Mouse (Mus musculus) T-cell, adult 2 months (primary cell): ENCODE results near the gene 2900026A02Rik.

Source experiments
- DNase-seq: peaks from one replicate; pipeline ENCODE4 v3.0.0; 2022; ENCODE audit warnings: low spot score

Gene 2900026A02Rik

DNA sequence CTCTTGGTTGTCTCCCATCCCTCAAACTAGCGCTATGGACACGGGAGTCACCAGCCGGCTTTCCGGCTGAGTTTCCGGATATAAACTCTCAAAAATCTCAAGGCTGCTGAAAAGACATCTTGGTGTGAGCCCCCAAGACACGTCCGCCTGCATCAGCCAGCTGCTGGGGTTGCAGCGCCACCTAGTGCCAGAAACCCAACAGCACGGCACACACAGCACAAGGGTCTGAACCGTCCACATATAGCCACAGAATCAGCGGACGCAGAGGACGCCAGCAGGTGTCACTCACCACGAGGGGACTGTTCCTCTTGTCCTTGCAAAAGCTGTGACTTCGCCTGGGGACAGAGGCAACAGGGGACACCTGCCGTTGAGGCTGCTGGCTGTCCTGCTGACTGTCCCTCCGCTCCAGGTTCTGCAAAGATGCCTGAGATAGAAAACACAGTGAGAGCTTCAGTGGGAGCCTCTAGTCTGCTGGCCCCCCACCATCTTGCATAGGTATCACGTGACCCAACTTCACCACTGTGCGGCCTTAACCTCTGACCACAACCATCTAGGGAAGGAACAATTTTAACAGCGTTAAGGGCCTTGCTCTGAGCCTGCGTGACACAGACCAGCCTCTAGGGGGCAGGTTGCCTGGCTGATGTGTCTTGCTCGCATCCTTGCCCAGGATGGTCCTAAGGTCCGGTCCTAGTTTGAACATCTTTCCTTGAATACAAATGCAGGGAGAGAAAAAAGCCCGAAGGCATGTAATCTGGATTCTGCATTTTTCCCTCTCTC, 45.9 kb downstream of the 2900026A02Rik start:
- no peak for DNase-seq

DNA sequence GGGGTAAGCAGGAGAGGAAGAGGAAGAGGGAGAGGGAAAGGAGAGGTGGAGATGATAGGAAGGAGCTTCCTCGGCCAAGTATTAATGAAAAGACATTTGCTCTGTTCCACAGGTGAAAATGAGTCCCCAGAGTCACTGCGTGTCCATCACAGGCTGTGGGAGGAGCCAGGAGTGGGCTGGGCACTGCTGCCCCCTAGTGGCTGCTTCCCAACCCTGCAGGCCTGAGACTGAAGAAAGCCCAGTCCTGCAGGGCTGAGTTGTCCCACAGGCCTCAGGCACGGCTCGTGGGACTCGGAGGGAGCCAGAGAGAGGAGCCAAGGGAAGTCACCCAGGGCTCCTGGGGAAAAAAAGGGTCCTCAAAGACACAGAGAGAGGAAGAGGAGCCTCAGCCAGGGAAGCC, 47.7 kb downstream of the 2900026A02Rik start:
- peak; percentile 33 for DNase-seq

DNA sequence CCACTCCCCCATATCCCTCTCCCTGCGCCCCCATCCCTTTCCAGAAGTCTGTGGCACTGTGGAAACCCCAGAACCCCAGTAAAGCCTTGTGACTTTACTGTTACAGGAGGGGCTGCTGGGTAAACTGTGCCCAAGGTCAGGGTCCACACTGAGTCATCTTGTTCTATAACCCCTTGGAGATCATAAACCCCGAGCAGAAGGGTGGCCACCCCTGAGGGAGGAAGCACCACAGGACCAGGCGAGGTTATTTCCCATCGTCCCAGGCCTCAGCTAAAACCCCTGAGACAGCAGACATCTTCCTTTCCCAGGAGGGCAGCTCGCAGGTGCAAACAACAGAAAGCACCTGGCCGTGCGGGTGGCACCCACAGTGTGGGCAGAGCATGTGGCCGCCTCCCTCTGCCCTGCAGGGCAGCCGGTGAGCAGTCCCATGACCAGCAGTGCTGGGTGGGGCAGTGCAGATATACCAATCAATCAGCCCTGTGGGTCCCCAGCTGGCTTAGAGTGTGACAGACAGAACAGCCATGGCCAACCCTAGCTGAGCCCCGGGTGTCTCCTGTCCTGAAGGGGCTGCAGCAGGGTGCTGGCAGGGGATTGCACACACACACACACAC, 49.0 kb downstream of the 2900026A02Rik start:
- DNase-seq: no peak

DNA sequence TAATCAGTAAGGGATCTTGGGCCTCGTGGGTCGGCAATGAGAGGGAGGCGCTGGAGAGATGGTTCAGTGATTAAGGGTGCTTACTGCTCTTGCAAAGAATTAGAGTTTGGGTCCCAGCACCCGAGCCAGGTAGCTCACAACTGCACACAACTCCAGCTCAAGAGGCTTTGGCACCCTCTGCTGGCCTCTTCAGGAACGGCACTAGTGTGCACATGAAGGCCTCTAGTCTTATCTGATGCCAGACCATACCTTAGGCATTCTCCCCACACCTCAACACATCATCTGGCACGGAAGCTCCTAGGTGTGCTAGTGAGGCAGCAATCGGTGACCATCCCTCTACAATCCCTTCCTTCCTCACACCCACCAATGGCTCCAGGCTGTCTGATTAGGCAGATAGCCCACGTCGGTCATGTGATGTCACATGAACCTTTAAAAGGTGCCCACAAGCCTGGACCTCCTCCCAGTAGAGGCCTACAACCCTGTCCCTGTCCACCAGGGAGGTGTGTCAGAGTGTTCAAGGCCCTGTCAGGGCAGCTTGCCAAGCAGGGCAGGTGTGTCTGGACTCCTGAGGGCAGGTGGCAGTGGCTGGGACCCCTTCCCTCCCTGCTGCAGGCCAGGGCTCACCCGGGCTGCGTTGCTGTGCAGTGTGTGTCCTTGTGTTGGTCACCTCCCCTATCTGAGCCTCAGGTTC, 50.8 kb downstream of the 2900026A02Rik start:
- DNase-seq: no peak

DNA sequence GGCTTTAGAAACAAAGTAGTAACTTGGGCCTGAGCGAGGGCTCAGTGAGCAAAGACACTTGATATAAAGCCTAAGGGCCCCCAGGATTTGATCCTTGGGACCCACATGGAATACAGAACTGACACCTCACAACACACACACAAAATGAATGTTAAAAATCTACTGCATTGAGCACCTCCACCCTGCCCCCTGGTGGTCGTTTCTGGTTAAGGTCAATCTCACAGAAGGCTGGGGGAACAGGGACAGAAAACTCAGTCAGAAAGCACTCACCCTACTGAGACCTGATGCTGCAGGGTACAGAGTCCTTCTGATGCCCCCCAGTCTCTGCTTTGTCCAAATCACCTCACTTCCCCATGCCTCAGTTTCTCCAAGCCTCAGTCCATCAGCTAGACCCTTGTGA, 53.3 kb downstream of the 2900026A02Rik start:
- no peak for DNase-seq

DNA sequence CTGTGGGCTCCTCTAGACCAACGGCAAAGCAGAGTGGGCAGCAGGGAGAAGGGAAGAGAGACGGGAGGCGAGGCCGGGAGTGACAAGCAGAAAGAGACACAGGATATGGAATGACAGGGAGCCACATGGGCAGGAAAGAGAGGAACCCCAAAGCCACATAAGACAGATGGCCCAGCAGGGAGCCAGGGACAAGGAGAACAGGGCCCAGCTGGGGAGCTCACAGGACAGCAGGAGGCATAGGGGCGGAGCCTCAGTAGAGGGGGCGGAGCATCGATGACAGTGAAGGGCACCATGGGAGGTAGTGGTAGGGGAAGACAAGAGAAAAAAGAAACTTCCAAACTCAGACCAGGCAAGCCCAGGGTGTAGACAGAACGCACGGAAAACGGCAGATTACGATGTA, 55.6 kb downstream of the 2900026A02Rik start:
- no peak for DNase-seq

DNA sequence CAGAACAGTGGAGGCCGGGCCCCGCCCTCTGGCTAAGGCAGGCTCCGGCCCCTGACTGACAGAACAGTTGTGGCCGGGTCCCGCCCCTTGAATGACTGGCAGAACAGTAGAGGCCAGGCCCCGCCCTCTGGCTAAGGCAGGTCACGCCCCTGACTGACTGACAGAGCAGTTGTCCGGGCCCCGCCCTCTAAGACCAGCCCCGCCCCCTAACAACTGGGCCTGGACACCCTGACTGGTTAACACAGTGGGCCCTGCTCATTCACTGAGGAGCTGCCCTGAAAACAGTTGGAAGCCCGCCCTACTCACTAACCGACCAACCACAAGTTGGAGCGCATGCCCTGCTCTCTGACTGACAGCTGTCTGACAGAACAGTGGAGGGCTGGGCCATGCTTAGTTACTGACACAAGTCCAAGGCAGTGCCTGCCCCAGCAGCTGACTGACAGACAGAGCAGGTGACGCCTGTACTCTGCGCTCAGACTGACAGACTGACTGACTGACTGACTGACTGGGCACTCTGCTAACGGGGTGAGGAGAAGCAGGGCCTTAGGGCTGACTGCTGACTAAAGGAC, 56.1 kb downstream of the 2900026A02Rik start:
- DNase-seq: peak; percentile 21

DNA sequence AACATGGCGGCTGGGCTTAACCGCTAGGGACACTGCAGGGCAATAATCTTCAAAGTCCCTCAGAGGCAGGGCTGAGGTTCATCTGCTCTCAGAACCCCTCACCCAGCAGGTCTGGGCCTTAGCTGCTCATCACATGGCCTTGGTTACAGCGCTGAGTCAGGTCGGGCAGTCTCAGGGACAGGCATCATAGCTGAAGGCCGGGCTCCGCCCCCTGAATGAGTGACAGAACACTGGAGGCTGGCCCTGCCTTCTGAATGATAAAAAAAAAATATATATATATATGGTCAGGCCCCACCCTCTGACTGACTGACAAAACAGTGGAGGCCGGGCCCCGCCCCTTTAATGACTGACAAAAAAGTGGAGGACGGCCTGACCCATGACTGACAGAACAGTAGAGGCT, 56.6 kb downstream of the 2900026A02Rik start:
- DNase-seq: no peak

DNA sequence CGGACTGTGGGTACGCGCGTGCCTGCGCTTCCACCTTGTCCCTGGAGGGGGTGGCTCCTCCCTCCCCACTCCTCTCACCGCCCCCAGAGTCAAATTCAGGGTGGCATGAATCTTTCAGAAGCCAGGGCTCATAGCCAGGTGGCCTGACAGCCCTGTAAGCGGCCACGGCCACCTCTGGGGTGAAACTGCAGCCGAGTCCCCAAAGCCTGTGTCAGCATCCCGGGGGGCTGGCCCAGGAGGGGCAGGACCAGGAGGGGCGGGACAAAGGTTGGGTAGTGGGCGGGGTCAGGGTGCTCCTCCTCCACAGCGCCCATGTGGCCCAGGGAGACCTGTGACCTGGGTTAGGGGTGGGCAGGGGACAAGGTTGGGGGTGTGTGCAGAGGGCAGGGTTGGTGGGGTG, 57.9 kb downstream of the 2900026A02Rik start:
- DNase-seq: no peak

DNA sequence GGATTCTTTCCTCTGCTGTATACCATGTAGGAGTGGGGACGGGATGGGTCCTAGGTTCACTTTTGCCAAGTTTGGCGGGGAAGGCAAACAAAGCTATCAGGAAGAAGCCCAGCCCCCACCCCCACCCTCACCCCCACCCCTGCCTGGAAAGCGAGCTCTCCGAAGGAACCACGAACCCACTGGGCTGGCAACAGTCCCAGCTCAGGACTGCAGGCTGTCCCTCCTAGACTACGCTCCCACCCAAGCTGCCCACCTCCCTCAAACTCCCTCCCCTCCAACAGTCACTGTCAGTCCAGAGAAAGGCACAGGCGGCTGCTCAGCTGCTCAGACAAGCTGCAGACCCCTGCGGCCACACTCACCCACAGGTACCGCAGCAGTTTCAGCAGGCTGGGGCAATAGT, 58.3 kb downstream of the 2900026A02Rik start:
- DNase-seq: no peak

DNA sequence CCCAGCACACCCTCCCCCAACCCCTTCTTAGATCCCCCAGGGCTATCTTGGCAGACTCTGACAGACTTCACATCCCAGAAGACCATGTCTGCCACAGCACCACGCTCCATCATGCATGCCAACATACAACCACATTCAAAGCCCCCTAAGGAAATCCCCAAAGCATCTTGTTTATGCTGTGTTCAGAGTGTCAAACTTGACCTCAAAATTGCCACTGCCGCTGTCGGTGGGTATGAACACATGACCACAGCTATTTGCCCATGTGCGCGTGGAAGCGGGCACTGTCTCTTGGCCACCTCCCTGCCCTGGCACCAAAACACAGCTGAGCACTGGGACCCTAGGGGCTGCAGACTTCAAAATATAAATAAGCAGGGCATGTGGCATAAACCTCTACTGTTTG, 59.5 kb downstream of the 2900026A02Rik start:
- DNase-seq: no peak

DNA sequence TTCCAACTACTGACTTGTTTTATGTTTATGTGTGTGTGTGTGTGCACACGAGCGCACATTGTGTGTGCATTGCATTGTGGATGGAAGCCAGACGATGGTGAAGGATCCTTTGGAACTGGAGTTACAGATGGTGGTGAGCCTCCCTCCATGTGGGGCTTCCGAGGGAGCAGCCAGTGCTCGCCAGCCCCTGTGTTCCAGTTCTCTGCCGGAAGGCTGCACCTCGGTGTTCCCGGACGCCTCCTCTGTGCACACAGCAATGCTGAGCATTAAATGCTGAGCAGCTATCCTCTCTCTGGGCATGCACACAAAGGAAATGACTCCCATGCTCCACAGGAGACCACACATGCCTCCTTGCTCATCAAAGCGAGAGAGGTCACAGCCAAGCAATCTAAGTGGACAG, 60.7 kb downstream of the 2900026A02Rik start:
- no peak for DNase-seq

DNA sequence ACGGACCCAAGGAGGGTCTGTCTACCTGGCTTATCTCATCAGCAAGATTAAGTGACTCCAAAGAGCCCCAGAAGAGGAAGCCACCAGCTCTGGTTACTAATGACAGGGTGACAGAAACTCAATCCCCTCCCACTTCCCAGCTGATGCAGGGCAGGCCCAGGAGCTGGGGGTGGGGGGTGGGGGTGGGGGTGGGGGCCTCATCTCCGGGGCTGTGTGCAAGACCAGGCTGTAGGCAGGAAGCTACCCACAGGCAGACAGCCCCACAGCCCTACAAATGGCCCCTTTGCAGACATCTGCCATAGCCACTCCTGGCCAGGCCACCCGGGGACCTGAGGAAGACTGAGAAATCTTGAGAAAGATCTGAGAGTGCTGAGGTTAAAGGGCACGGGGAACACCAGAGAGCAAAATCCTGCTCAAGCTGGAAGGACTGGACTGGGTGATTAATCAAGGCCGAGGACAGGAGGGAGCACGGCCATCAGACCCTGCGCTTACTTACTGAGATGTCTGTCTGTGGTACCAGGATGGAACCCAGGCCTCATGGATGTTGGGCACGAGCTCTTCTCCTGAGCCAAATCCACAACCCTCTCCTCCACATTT, 62.2 kb downstream of the 2900026A02Rik start:
- DNase-seq: no peak

DNA sequence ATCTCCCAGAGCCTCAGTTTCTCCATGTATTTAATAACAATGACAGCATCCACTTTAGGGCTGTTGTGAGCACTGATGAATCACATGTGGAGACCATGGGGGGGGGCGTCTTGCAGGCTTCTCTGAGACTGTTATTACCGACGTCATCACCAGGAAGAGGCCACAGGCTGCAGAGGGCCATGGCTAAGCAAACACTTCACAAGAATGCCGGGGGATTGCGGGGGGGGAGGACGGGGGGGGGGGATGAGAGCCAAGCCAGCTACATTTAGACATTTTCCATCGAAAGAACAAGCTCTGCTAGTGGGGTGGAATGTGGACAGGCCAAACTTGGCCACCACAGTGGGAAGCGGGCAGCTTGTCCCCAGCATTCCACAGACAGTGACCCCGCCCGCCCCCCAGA, 63.4 kb downstream of the 2900026A02Rik start:
- no peak for DNase-seq

DNA sequence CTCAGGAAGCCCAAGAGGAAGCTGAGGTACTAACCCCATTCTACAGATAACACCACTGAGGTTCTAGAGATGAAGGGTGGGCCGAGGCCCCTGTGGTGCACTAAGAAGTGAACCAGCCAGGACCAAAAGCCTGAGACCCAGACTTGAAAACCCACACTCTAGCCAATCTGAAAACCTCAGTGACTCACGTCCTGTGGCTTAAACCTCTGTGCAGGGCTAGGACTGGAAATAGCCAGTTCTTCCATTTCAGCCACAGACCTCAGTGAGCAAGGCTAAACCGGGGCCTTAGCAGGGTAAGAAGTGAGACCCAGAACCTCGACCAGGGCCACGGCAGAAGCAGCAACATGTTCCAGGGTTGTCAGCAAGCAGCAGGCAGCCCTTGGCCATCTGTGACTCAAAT, 64.0 kb downstream of the 2900026A02Rik start:
- no peak for DNase-seq

DNA sequence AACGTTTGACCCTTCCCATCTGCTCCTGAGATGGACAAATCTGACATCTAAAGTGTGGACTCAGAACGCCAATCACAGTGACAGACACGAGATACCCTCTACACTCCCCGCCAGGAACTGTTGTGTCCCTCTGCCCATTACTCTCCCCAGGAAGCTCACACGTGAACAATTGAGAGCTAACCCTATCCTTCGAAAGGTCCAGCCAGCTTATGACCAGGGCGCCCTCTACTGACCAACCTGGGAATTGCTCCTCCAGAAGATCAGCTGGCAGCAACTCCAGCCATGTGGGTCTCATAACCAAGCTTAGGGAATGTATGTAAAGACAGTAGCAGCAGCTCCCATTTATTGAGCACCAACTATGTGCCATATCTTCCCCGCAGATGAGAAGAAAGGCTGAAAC, 65.9 kb downstream of the 2900026A02Rik start:
- peak; percentile 18 for DNase-seq

DNA sequence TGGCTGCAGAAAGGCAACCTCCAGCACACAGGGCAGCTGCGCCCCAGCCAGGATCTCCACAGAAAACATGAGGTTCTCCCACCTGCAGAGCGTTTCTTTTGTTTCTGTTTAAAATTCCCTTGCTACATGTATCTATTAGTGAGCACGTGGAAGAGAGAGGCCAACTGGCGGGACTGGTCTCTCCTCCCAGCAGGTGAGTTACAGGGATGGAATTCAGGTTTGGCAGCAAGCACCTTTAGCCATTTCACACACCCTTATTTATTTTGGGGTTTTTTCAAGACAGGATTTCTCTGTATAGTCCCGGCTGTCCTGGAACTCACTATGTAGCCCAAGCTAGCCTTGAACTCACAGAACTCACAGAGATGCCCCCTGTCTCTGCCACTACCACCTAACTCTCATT, 66.6 kb downstream of the 2900026A02Rik start:
- DNase-seq: no peak

DNA sequence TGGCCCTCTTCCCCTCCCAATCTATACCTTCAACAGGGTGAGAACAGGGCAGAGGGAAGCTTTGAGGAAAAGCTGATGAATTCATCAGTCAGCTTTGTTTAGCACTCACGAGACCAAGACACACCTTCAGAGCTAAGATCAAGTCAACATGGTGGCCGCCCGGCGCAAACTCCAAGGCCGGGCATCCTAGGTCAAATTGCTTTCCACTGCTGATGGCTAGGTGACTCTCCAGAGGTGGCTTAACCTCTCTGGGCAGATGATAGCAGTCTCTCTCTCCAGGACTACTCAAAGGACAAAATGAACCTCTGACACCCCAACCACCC, 67.6 kb downstream of the 2900026A02Rik start:
- DNase-seq: no peak

DNA sequence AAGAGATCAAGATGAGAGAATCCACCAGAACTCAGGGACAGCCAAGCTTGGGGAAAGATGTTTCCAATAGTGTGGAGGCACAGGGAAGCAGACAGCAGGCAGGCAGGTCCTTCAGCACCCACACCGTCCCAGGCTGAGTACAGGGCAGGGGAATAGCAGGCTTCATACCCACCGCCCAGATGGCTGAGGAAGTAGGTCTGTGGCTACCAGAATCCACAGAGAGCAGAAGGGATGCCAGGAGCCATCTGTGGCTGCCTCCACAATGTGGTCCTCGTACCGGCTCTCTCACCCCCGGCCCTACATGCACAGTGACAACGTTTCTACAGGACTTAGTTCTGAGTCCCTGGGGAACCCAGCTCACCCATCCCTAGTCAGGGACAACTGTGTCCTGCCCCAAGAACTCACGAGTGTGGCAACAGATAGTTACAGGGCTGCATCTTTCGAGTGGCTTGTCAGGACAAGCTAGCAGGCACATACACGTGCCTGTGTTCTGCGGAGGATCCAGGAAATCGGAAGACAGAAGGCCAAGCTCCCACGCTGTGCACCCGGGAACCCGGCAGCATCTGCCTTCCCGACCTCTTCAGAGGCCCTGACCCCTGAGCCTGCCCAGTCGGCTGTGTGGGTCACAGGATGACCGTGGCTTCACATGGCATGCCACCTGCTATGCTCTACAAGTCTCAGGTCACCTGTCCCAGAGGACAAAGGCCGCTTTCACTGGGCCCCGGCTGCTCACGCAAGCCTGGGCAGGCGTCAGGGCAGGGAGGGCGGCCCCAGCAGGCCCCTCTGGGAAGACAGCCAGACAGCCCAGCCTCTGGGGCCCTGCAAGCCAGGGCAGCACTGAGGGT, 68.2 kb downstream of the 2900026A02Rik start:
- DNase-seq: no peak

DNA sequence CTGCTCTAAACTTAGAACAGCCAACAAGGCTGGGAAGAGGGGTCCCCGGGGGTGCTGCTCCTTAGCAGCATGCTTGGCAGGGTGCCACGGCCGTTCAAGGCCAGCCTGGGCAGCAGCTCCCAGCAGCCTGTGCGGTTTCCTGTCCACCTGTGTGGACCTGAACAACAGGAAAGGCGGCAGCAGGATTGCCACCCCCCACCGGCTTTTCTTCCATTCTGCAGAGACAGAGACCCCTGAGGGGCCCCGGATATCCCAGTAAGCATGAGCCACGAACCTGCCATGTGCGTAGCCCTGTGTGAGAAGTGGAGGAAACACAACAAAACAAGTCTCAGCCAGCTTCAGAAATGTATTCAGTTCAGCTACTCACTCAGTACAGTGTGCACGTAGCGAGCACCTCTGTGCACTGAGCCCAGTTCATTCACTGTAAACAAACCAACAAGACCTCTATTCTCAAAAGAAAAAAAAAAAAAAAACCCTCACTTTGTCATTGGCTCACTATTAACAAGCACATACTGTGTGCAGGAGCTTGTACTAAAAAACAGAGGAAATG, 69.4 kb downstream of the 2900026A02Rik start:
- DNase-seq: no peak

DNA sequence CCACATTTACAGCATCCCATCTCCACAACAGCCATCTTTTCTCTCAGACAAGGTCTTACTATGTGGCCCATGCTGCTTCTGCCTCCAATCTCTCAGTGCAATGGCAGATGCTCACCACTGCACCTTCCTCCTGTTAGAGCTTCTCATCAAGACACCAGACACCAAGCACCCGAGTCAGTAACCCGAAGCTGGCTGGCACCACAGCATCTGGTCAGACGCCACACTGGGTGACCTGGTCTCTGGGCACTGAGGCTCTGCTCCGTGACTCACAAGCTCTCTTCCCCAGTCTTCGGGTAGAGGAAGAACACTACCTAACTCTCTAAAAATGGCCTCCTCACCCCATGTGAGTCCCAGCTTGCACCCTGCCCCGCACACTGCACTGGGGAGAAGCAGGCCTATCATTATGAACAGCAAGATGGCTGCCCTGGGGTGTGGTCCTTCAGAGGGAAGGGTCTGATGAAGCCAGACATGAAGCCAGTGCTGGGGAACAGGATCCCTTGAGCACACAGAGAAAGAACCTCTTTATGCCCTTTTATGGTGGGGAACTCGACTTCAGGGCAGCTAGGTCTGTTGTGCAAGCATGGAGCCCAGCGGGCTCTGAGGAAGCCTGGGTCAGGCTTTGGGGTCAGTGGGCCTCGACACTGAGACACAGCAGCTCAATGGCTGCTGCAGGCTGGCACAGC, 70.0 kb downstream of the 2900026A02Rik start:
- DNase-seq: no peak
